Mouse (Mus musculus) neural tube, postnatal 0 days (tissue): ENCODE data around the gene Zfp971. TPM values are rescaled to one million over a fixed set of nuclear protein-coding genes. Genes with fewer than 3 reads are reported as not detected.

Source experiments
- polyA plus RNA-seq: library from polyadenylated mRNA; unstranded; fragments of >200 nt; fragmentation: Nextera tagmentation; extraction: Ambion mirVana; gene quantifications from 2 replicates; pipeline ENCODE4 v1.2.1, GENCODE M21; 2015

The Zfp971 gene
- polyA plus RNA-seq, result 14.7 and 16.6 TPM in 2 replicates

GRCm38 (mm10) chr2:178023011-178023611 is at the start of gene Zfp971:
Zfp971 (plus strand) TSS chr2:178023284.

GRCm38 (mm10) chr2:178078166-178078717 is 55.2 kb downstream of the Zfp971 start, which contains the start of gene Zfp931:
Zfp931 (minus strand) TSS chr2:178078476.

Other genes with a start within 250 kb of the Zfp971 start
- gene Gm14325, start 182.9 kb upstream of the Zfp971 start, polyA plus RNA-seq, result 48.6 and 55.8 TPM in 2 replicates
- gene Gm14327, start 126.2 kb upstream of the Zfp971 start, polyA plus RNA-seq, result 2.6 and 3.2 TPM in 2 replicates
- gene Zfp972, start 97.7 kb upstream of the Zfp971 start, polyA plus RNA-seq, result not detected in 2 replicates
- 23.8 and 25.1 TPM in 2 replicates for gene Gm14326, start 66.0 kb upstream of the Zfp971 start, polyA plus RNA-seq
- gene Zfp931, start 55.2 kb downstream of the Zfp971 start, polyA plus RNA-seq, result 19.6 and 20.8 TPM in 2 replicates
- 63.2 and 69.6 TPM in 2 replicates for gene Phactr3, start 95.7 kb downstream of the Zfp971 start, polyA plus RNA-seq